Mouse (Mus musculus) left cerebral cortex, adult 18-20 months (tissue): ENCODE measurements around the gene Dhrs9. TPM values are rescaled to one million over a fixed set of nuclear protein-coding genes. Genes with fewer than 3 reads are reported as not detected.
"Not testable (repeated sequence)": the region's sequence is repeated elsewhere in the genome, so short reads cannot be mapped to it uniquely, and the experiment has no call there.

Source experiments
- DNase-seq, 2 experiments: peaks; one replicate each; pipeline ENCODE4 v3.0.0; 2021 to 2022; ENCODE audit warnings: low spot score in 2 of 2, mixed read lengths in 1 of 2
- long read RNA-seq, 2 experiments: library from polyadenylated mRNA; stranded (forward); transcript quantifications; one replicate each; pipeline ENCODE4 v2.0.0; 2021
- total RNA-seq, 2 experiments: library from RNA; stranded (reverse); gene quantifications; 2 replicates each; pipeline ENCODE4 v1.2.3; 2021

Gene Dhrs9
- total RNA-seq = under 1 TPM; 0.12 to 0.21 TPM
- long read RNA-seq, experiment 1, partial matches to known transcripts = 0 of 1 reads
- long read RNA-seq, experiment 1, other reads (novel, unspliced or antisense) = 1 of 1 reads
- long read RNA-seq, experiment 2 = 0 reads

DNA sequence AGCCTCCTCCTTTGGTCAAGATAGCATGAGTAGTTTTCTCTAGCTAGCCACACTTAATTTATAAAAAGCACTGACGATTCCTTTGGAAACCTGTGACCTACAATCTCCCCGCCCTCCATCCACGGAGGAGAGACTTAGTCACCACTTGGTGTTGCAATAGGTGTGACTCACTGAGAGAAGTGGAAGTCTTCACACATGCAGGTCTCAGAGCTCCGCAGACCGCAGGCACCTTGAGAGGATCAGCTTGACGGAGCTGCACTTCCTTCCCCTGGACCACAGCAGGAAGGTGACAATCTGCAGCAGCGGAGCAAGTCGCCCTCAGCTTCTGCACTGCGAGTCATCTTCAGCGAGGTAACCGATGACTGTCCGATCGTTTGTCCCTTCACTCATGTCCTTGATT is at the start of gene Dhrs9:
Gene Dhrs9, plus strand, starts transcription at position 165 of the 400 bp plus-strand sequence.
- peak; percentile 9 to 12 for DNase-seq

- DNase-seq = not testable (repeated sequence)
These were observed 48.7 kb upstream of the Dhrs9 start for GRCm38 (mm10) chr2:69331523-69331922.

DNA sequence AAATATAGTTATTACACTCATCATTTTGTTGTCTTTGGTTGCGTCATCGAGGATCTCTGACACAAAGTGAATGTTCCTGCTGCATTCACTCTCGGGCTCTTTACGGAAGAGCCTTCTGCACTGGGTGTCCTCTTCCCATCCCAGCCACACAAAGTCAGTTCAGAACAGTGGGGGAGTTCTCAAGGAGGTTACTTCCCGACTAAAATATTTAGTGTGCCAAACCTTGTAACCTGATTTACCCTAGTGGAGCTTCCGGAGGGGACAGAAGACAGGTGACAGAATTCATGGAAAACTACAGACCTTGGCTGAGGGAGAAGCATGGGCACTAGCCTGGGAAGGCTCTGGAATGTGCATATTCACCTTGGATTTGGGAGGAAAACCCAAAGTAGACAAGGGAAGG is 38.7 kb upstream of the Dhrs9 start:
- no peak for DNase-seq

DNA sequence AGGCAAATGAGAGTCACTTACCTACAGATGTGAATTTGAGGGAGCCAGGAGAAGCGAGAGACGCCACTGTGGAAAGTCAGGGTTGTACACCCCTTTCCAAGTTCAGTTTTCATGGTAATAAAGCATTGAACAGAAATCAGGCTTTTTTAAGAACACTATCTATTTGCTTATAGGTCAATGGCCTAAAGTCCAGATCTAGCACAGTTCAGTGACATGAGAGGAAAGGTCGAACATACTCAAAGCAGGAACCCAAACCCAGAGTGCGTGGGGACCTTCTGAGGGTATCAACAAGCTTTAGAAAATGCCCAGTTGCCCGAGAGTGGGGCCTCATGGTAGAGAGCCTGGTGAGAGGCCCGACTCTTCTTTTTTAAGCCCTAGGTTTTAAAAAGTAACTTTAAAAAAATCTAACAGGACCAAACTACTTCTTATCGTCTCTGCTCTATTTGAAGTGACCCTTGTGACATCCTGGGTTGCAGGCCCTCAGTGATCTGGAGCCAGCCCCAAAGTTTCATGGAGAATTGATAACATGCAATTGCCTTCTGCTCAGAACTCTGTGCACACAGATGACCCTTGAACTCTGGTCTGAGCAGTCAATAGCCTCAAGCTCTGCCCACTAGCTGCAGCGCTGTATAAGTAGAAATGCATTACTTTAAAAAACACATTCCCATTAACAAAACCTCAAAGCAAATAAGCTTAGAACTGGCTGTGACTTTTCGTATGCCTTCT is 37.6 kb upstream of the Dhrs9 start, which contains the start of gene Abcb11:
Gene Abcb11, minus strand, starts transcription at position 121 of the 726 bp plus-strand sequence.
- no peak for DNase-seq

GRCm38 (mm10) chr2:69355402-69355801 is 24.8 kb upstream of the Dhrs9 start:
- DNase-seq = not testable (repeated sequence)

- no peak for DNase-seq
These were observed 15.4 kb upstream of the Dhrs9 start for GRCm38 (mm10) chr2:69364831-69365230.

DNA sequence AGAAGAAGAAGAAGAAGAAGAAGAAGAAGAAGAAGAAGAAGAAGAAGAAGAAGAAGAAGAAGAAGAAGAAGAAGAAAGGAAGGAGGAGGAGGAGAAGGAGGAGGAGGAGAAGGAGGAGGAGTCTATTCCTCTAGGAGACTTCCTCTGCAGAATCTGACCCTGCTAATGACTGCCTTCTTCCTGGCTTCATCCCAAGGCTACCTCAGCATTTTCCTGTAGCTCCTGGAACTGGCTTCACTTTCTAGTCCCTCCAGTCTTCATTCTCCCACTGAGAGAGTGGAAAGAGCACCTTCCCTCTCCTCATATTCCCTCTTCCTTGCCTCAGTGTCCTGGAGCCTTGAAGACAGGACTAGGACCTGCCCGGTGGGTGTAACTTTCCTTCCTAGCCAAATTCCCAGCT is 15.0 kb upstream of the Dhrs9 start:
- no peak for DNase-seq

DNA sequence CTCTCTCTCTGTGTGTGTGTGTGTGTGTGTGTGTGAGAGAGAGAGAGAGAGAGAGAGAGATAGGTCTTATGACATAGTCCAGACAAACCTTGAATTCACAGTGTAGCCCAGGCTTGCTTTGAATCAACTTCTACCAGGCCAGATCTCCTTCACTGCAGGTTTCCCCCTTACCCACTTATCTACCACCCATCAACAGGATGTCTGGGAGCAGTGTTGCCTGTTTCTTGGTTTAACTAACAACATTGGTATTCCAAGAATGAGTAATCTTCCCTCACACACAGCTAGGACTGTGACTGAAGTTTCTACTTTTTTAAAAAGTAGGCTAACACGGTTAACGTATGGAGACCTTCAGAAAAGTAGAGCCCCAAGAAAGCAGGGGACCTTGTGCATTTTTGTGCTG is 3.5 kb upstream of the Dhrs9 start:
- no peak for DNase-seq

DNA sequence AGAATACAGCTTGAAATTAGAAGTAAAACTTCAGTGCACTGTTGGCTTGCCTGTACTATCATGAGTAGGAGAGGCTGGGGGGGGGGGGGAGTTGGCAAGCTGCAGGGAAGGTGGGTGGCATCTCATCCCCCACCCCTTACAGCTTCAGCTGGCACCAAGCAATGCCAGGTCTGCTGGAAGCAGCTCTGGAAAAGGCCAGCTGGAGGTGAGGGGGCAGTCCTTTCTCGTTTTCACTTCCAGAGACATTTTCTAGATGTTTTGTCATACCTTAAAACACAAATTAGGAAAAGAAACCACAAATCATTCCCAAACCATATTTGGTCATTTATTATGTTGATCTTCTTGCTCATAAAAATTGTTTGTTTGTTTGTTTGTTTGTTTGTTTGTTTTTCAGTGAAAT is 444 bp upstream of the Dhrs9 start:
- DNase-seq = peak in 1 of 2 experiments; percentile 13

GRCm38 (mm10) chr2:69381740-69382139 is 1.5 kb downstream of the Dhrs9 start:
- DNase-seq = no peak

GRCm38 (mm10) chr2:69382838-69383237 is 2.6 kb downstream of the Dhrs9 start:
- DNase-seq = no peak

GRCm38 (mm10) chr2:69386118-69386871 is 6.0 kb downstream of the Dhrs9 start:
- DNase-seq = no peak

DNA sequence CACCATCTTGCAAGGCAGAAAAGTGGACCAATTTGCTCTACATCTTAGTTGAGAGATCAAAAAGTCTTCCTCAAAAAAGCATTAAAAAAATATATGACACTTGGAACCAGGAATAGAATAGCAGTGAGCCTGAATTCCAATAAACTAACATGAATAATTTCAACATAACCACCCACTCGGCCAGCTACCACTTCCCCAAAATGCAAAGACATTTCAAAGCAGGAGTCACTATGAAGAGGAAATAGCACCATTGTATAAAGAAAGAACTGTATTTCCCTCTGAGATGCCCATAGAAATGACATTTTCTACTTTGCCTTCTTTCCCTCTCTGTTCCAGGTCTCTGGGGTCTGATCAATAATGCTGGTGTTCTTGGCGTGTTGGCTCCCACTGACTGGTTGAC is 13.7 kb downstream of the Dhrs9 start:
- DNase-seq = no peak

DNA sequence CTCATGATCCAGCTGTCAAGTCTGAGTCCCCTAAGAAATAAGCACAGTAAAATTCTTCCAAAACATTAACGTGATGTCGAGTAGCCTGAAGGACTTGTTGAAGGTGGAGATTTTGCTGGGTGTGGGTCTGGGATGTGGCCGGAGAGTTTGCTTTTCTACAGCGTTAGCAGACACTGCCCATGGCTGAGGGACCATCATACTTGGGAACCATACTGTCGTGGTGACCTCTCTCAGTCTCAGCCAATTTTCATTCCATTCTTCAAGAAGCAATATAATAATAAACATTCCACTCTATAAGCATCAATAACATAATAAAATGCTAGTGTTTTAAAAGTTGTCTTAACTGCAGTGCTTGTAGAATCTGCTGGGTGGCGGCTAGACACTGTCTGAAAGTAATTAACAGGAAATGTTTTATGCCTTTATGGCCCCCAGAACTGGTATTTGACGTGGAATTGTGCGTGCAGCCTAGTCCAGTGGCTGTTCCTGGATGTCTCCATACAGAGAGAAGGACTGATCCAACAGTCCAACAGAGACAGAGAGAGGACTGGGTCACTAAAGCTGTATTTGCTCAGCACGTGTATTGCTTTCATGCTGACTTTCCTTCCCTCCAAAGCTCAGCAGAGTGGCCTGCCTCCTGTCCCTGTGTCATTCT is 15.5 kb downstream of the Dhrs9 start:
- DNase-seq = no peak

DNA sequence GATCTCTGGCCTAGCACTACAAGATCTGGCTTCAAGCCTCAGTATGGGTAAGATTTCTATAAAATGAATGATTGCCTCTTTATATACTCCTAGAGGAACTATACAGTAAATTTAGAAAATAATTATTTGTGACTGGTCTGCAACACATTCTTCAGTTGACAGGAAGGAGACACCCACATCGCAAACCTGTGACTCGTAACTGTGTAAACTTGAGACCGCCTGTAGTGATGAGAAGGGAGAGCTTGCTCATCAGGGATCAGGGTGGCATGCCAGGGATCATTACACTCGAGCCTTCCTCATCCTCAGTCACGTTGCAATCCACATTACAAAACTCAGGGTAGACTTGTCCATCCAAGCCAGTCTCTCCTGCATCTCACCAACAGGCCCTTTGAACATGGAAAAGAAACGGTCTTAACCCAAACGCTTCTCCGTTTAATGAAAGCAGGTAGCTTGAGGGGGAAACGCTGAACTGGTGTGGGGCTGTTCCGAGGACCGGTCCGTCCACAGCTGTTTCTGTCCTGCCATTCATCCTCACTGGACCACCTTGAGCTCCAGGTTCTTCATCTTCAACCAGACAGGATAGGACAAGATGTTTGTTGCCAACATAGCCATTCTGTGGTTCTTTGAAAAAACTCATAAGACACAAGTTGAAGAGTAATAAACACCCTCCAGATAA is 16.7 kb downstream of the Dhrs9 start:
- DNase-seq = no peak

GRCm38 (mm10) chr2:69400866-69401604 is 20.8 kb downstream of the Dhrs9 start:
- peak in 1 of 2 experiments; percentile 5 for DNase-seq

GRCm38 (mm10) chr2:69401891-69402290 is 21.6 kb downstream of the Dhrs9 start:
- no peak for DNase-seq

GRCm38 (mm10) chr2:69402309-69402708 is 22.1 kb downstream of the Dhrs9 start:
- DNase-seq = no peak

GRCm38 (mm10) chr2:69405692-69406091 is 25.4 kb downstream of the Dhrs9 start:
- no peak for DNase-seq

GRCm38 (mm10) chr2:69414539-69414938 is 34.3 kb downstream of the Dhrs9 start:
- no peak for DNase-seq
